Mouse (Mus musculus): ENCODE data around the gene Fndc3a. TPM values are rescaled to one million over a fixed set of nuclear protein-coding genes. Genes with fewer than 3 reads are reported as not detected.
A peak's percentile ranks its signal among the peaks of the same experiment; 100 is the strongest.

Gene Fndc3a
- total and polyA plus RNA-seq, 2 experiments from 2014 or later: 45.2 to 51.8 TPM

GRCm38 (mm10) chr14:72739484-72740208, 29.8 kb upstream of the Fndc3a start:
- no peak for TF ChIP-seq CTCF (IDR thresholded peaks at IDR 0.05; ENCODE audit: low read depth)
- no peak overlapping the region for H3K9ac ChIP-seq (replicated peaks; ENCODE audit: low read length)
- no peak overlapping the region for H3K27ac ChIP-seq
- DNase-seq (ENCODE audit: low spot score) (no peak), ATAC-seq (no peak)
- no peaks in the 10 kb centered on the region for H3K4me1 ChIP-seq (ENCODE audit: insufficient read depth, low read length)
- no peaks in the 10 kb centered on the region for H3K36me3 ChIP-seq (ENCODE audit: insufficient read depth, low read length)
- H3K9me3 ChIP-seq (ENCODE audit: low read length): no peaks in the 10 kb centered on the region
- no peaks in the 10 kb centered on the region for H3K27me3 ChIP-seq (ENCODE audit: insufficient read depth, low read length)
- H3K4me2 ChIP-seq (ENCODE audit: low read depth, low read length): no peak overlapping the region
- H3K4me3 ChIP-seq (ENCODE audit: low read length): no peak overlapping the region
- WGBS: 64% methylated on average over 8 of the region's 8 CpGs

GRCm38 (mm10) chr14:72738776-72739175, 29.0 kb upstream of the Fndc3a start:
- Histone ChIP-seq H3K4me1 (ENCODE audit: insufficient read depth, low read length) (no peaks in the 10 kb centered on the region), H3K4me3 (ENCODE audit: low read length) (no peak overlapping the region), H3K27me3 (ENCODE audit: insufficient read depth, low read length) (no peaks in the 10 kb centered on the region), H3K9me3 (ENCODE audit: low read length) (no peaks in the 10 kb centered on the region), H3K27ac (no peak overlapping the region), H3K9ac (replicated peaks; ENCODE audit: low read length) (no peak overlapping the region), H3K36me3 (ENCODE audit: insufficient read depth, low read length) (no peaks in the 10 kb centered on the region), H3K4me2 (ENCODE audit: low read depth, low read length) (no peak overlapping the region)
- DNase-seq (ENCODE audit: low spot score) (no peak), ATAC-seq (no peak)
- no peak for TF ChIP-seq CTCF (IDR thresholded peaks at IDR 0.05; ENCODE audit: low read depth)
- 85% methylated on average over 4 of the region's 4 CpGs for WGBS

GRCm38 (mm10) chr14:72738217-72738616, 28.4 kb upstream of the Fndc3a start:
- no peaks in the 10 kb centered on the region for H3K27me3 ChIP-seq (ENCODE audit: insufficient read depth, low read length)
- H3K36me3 ChIP-seq (ENCODE audit: insufficient read depth, low read length): no peaks in the 10 kb centered on the region
- H3K9ac ChIP-seq (replicated peaks; ENCODE audit: low read length): no peak overlapping the region
- ATAC-seq: no peak
- no peak overlapping the region for H3K4me3 ChIP-seq (ENCODE audit: low read length)
- DNase-seq (ENCODE audit: low spot score): no peak
- 86% methylated on average over 4 of the region's 4 CpGs for WGBS
- H3K27ac ChIP-seq: no peak overlapping the region
- no peak for TF ChIP-seq CTCF (IDR thresholded peaks at IDR 0.05; ENCODE audit: low read depth)
- H3K4me1 ChIP-seq (ENCODE audit: insufficient read depth, low read length): no peaks in the 10 kb centered on the region
- no peak overlapping the region for H3K4me2 ChIP-seq (ENCODE audit: low read depth, low read length)
- H3K9me3 ChIP-seq (ENCODE audit: low read length): no peaks in the 10 kb centered on the region

DNA sequence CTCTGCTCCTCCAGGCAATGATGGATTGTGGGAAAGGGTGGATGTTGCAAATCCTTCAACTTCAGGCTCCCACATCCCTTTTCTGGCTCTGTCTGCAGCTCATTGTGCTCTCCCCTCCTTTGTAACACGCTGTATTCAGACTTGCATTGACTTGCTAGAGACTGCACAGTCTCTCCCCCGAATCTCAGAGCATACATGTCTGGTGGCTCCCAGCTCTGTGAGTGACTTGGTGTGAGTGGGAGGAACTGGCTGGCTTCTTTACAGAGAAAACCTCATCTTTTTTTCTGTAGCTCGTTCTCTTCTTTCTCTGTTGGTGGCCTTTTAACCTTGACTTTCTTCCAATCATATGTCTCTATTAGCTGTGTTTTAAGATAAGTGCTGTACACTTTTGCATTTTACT, 16.1 kb upstream of the Fndc3a start:
- no peak overlapping the region for H3K27ac ChIP-seq
- no peak overlapping the region for H3K4me2 ChIP-seq (ENCODE audit: low read depth, low read length)
- H3K4me3 ChIP-seq (ENCODE audit: low read length): no peak overlapping the region
- TF ChIP-seq CTCF (IDR thresholded peaks at IDR 0.05; ENCODE audit: low read depth): no peak
- DNase-seq (ENCODE audit: low spot score): no peak
- no peaks in the 10 kb centered on the region for H3K27me3 ChIP-seq (ENCODE audit: insufficient read depth, low read length)
- no peaks in the 10 kb centered on the region for H3K36me3 ChIP-seq (ENCODE audit: insufficient read depth, low read length)
- H3K9ac ChIP-seq (replicated peaks; ENCODE audit: low read length): no peak overlapping the region
- no peaks in the 10 kb centered on the region for H3K4me1 ChIP-seq (ENCODE audit: insufficient read depth, low read length)
- ATAC-seq: no peak
- 40% methylated on average over 3 of the region's 3 CpGs for WGBS
- no peaks in the 10 kb centered on the region for H3K9me3 ChIP-seq (ENCODE audit: low read length)

DNA sequence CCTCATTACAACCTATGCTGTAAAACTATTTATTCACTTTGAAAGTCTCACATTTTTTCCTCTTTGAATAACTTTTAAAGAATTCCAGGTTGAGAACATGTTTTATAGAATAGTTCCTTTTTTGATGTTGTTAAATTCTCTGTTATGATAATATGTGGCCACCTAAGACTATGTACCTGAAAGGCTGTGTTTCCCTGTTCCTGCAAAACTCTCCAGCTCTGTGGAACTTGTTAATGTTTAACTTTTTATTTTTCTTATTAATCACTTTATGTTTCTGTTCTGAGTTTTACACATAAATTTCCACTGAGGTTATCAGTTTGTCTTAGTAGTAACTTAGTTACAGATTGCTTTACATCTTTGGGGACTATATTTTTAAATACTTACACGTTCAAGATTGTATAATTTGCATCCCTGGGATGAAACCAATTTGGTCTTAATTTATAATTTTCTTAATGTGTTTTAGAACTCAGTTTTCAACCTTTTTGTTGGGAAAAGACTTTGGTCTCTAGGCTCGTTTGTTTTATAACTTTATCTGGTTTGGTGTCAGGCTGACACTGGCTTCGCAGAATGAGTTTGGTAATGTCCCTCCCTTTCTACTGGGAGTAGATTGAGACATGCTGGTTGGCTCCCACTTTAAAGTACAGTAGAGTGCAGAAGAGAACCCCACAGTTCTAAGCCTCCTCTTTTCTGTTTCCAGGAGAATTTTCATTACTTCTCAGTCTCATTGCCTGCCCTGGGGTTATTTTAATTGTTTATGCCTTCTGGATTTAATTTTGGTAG, 12.7 kb upstream of the Fndc3a start:
- no peaks in the 10 kb centered on the region for H3K27me3 ChIP-seq (ENCODE audit: insufficient read depth, low read length)

DNA sequence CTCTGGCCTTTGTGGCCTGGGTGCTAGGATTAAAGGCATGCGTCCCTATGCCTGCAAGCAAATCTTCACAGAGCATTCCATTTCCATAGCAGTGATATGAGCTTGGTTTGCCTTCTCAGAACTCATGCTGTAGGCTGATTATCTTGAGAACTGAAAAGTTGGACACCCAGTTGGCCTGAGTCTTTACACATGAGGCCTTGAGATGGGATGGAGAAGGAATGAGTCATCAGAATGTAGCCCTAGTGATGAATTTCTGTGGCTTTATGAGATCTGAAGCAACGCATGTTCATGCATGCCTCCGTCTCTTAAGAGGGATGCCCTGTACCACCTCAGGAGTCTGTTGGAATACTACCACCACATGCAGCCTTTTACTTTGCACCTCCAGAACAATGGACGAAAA, 6.4 kb upstream of the Fndc3a start:
- Histone ChIP-seq H3K36me3 (ENCODE audit: insufficient read depth, low read length) (no peaks in the 10 kb centered on the region), H3K9me3 (ENCODE audit: low read length) (no peaks in the 10 kb centered on the region), H3K4me3 (ENCODE audit: low read length) (no peak overlapping the region), H3K27me3 (ENCODE audit: insufficient read depth, low read length) (no peaks in the 10 kb centered on the region), H3K27ac (no peak overlapping the region), H3K4me2 (ENCODE audit: low read depth, low read length) (no peak overlapping the region), H3K4me1 (ENCODE audit: insufficient read depth, low read length) (no peaks in the 10 kb centered on the region), H3K9ac (replicated peaks; ENCODE audit: low read length) (no peak overlapping the region)
- 91% methylated on average over 4 of the region's 4 CpGs for WGBS
- TF ChIP-seq CTCF (IDR thresholded peaks at IDR 0.05; ENCODE audit: low read depth): no peak
- ATAC-seq: no peak
- no peak for DNase-seq (ENCODE audit: low spot score)

More for the DNA sequence above, 12.7 kb upstream of the Fndc3a start:
- DNase-seq (ENCODE audit: low spot score) (no peak), ATAC-seq (no peak)
- no peaks in the 10 kb centered on the region for H3K4me1 ChIP-seq (ENCODE audit: insufficient read depth, low read length)
- H3K9me3 ChIP-seq (ENCODE audit: low read length): no peaks in the 10 kb centered on the region
- H3K4me3 ChIP-seq (ENCODE audit: low read length): no peak overlapping the region
- no peak for TF ChIP-seq CTCF (IDR thresholded peaks at IDR 0.05; ENCODE audit: low read depth)
- no peaks in the 10 kb centered on the region for H3K36me3 ChIP-seq (ENCODE audit: insufficient read depth, low read length)
- H3K9ac ChIP-seq (replicated peaks; ENCODE audit: low read length): no peak overlapping the region
- no peak overlapping the region for H3K4me2 ChIP-seq (ENCODE audit: low read depth, low read length)
- no peak overlapping the region for H3K27ac ChIP-seq
- WGBS: 82% methylated on average over 3 of the region's 3 CpGs

DNA sequence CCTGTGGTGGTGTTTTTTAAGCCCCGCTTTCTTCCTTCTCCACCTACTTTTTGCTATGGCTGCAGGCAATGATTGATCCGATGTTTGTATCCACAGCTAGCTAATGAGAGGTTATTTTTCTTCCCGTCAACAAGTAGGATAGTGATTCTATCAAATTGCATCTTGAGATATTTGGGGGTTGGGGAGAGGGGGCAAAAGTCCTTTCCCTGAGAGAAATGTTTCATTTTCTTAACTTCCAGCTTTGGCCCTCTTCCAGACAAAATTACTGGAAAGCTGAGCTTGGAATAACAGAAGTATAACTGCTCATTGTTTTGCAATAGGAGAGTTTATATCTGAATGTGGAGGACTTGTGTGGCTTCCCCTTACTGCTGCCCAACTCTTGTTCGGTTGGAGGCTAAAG, 1.3 kb upstream of the Fndc3a start:
- H3K36me3 ChIP-seq (ENCODE audit: insufficient read depth, low read length): no peaks in the 10 kb centered on the region
- no peak for DNase-seq (ENCODE audit: low spot score)
- peak overlapping the region; percentile 96 for H3K4me3 ChIP-seq (ENCODE audit: low read length)
- no peak overlapping the region for H3K27ac ChIP-seq
- 0 out of 2 replicates have a peak, but pooled peaks cover 3% of the 10 kb centered on the region for H3K4me1 ChIP-seq (ENCODE audit: insufficient read depth, low read length)
- no peaks in the 10 kb centered on the region for H3K9me3 ChIP-seq (ENCODE audit: low read length)
- no peaks in the 10 kb centered on the region for H3K27me3 ChIP-seq (ENCODE audit: insufficient read depth, low read length)
- H3K4me2 ChIP-seq (ENCODE audit: low read depth, low read length): peak overlapping the region; percentile 70
- ATAC-seq: no peak
- peak overlapping the region; percentile 95; the same call in 1 of the 2 replicates for H3K9ac ChIP-seq (replicated peaks; ENCODE audit: low read length)
- no peak for TF ChIP-seq CTCF (IDR thresholded peaks at IDR 0.05; ENCODE audit: low read depth)
- 48% methylated on average over 4 of the region's 4 CpGs for WGBS

Measured in hindbrain, postnatal 0 days (tissue).